ENCODE assay signal across 8 mouse cellular contexts in genomic region chr17:65906313-65906894, GRCm38 (mm10). TPM values are rescaled to one million over a fixed set of nuclear protein-coding genes. Genes with fewer than 3 reads are reported as not detected.
A peak's percentile ranks its signal among the peaks of the same experiment; 100 is the strongest.
DNase-seq lines count a peak whose midpoint lies in the region; ATAC-seq and TF ChIP-seq lines count a peak whose summit lies in the region.

No protein-coding gene starts in this region.

- H3K4me1 ChIP-seq in heart, embryonic 15.5 days (replicated peaks), result peaks cover 16% of the 10 kb centered on the region
- no peaks in the 10 kb centered on the region for H3K4me1 ChIP-seq in ES-Bruce4 (ENCODE audit: control insufficient read depth, insufficient read depth, low read length)
- H3K4me1 ChIP-seq in midbrain, embryonic 13.5 days (replicated peaks), result 0 out of 2 replicates have a peak, but pooled peaks cover 7% of the 10 kb centered on the region

- peak overlapping the region; percentile 37 for H3K4me2 ChIP-seq in heart, embryonic 15.5 days
- H3K4me2 ChIP-seq in midbrain, embryonic 13.5 days (replicated peaks), result no peak overlapping the region

- no peak for TF ChIP-seq POLR2A in ES-Bruce4 (IDR thresholded peaks at IDR 0.05; ENCODE audit: insufficient read depth, low read length)

- no peak for DNase-seq in heart, postnatal 14 days
- peak; percentile 28 for DNase-seq in induced T-regulatory cell, adult 2 months (ENCODE audit: low read depth)
- no peak for DNase-seq in ovary, postnatal 14 days (ENCODE audit: low spot score)
- DNase-seq in right cerebral cortex, postnatal 36 days (ENCODE audit: low spot score in 2 of 2), result no peak

- H3K9ac ChIP-seq in heart, embryonic 15.5 days, result no peak overlapping the region
- H3K9ac ChIP-seq in ES-Bruce4 (ENCODE audit: low read depth, poor library complexity, severe bottlenecking), result peak overlapping the region; percentile 18; the same call in 1 of the 2 replicates
- no peak overlapping the region for H3K9ac ChIP-seq in midbrain, embryonic 13.5 days (replicated peaks)

- ATAC-seq in heart, embryonic 15.5 days (replicated peaks; ENCODE audit: insufficient number of reproducible peaks, insufficient read depth, low FRiP score, low read depth), result 0 out of 2 replicates have a peak, but pooled peaks have one; percentile 2
- peak; percentile 48; the same call in 1 of the 2 replicates for ATAC-seq in megakaryocyte progenitor cell, adult 5-6 weeks (replicated peaks; ENCODE audit: poor library complexity)
- ATAC-seq in midbrain, embryonic 13.5 days, result no peak

- no peaks in the 10 kb centered on the region for H3K9me3 ChIP-seq in heart, embryonic 15.5 days (replicated peaks)
- H3K9me3 ChIP-seq in ES-Bruce4 (replicated peaks; ENCODE audit: control insufficient read depth, insufficient read depth, low read length, poor library complexity, severe bottlenecking), result peaks cover 5% of the 10 kb centered on the region; the same call in 1 of the 2 replicates
- no peaks in the 10 kb centered on the region for H3K9me3 ChIP-seq in midbrain, embryonic 13.5 days

- peak overlapping the region; percentile 67 for H3K27ac ChIP-seq in heart, embryonic 15.5 days
- H3K27ac ChIP-seq in ES-Bruce4 (ENCODE audit: insufficient read depth, low read length), result no peak overlapping the region
- H3K27ac ChIP-seq in midbrain, embryonic 13.5 days, result no peak overlapping the region

- no peaks in the 10 kb centered on the region for H3K27me3 ChIP-seq in heart, embryonic 15.5 days
- no peaks in the 10 kb centered on the region for H3K27me3 ChIP-seq in ES-Bruce4 (ENCODE audit: control insufficient read depth, insufficient read depth, low read length, poor library complexity, severe bottlenecking)
- no peaks in the 10 kb centered on the region for H3K27me3 ChIP-seq in midbrain, embryonic 13.5 days

- TF ChIP-seq EP300 in ES-Bruce4 (IDR thresholded peaks at IDR 0.05; ENCODE audit: insufficient read depth, low read depth, low read length), result no peak

- H3K36me3 ChIP-seq in heart, embryonic 15.5 days, result no peaks in the 10 kb centered on the region; the same call in 1 of the 2 replicates
- no peaks in the 10 kb centered on the region for H3K36me3 ChIP-seq in ES-Bruce4 (ENCODE audit: control insufficient read depth, insufficient read depth, low read length, poor library complexity, severe bottlenecking)
- no peaks in the 10 kb centered on the region for H3K36me3 ChIP-seq in midbrain, embryonic 13.5 days

- TF ChIP-seq CTCF in ES-Bruce4 (IDR thresholded peaks at IDR 0.05; ENCODE audit: low read depth, low read length), result no peak

- H3K4me3 ChIP-seq in heart, embryonic 15.5 days, result 0 out of 2 replicates have a peak overlapping the region, but pooled peaks have one; percentile 1
- no peak overlapping the region for H3K4me3 ChIP-seq in ES-Bruce4 (ENCODE audit: low read depth, low read length)
- H3K4me3 ChIP-seq in midbrain, embryonic 13.5 days (replicated peaks), result no peak overlapping the region

- intact Hi-C loops in heart, postnatal 14 days (cut with DNase I), result no loop called here

- WGBS in heart, embryonic 15.5 days, result 34% methylated on average over 11 of the region's 12 CpGs
- 55% methylated on average over 11 of the region's 12 CpGs for WGBS in midbrain, embryonic 13.5 days

RNA-seq across cellular contexts. Expression of gene Ralbp1, which starts 20.8 kb away (rescaled TPM):
- 51.1 and 60.7 TPM in 2 replicates for polyA plus RNA-seq in heart, embryonic 15.5 days (2015; fragmentation: Nextera tagmentation; extraction: Ambion mirVana)
- total RNA-seq in heart, postnatal 14 days (2021), result 10 to 100 TPM; 38.1 to 38.9 TPM
- 41.3 and 42.9 TPM in 2 replicates for polyA plus RNA-seq in ES-Bruce4 (2011; ENCODE audit: insufficient read depth, insufficient read length, low read depth, missing spikeins)
- total RNA-seq in megakaryocyte progenitor cell, adult 5-6 weeks (2015), result 33.8 and 35.2 TPM in 2 replicates
- 92.5 and 96.5 TPM in 2 replicates for total RNA-seq in megakaryocyte progenitor cell, adult 5-6 weeks (2017)
- 49.8 TPM in 2 replicates for polyA plus RNA-seq in midbrain, embryonic 13.5 days (2015; fragmentation: Nextera tagmentation; extraction: Ambion mirVana)

RNA-seq across cellular contexts. Expression of gene Twsg1, which starts 44.6 kb away (rescaled TPM):
- 92.9 and 110 TPM in 2 replicates for polyA plus RNA-seq in heart, embryonic 15.5 days (2015; fragmentation: Nextera tagmentation; extraction: Ambion mirVana)
- total RNA-seq in heart, postnatal 14 days (2021), result 10 to 100 TPM; 68.2 to 69.8 TPM
- polyA plus RNA-seq in ES-Bruce4 (2011; ENCODE audit: insufficient read depth, insufficient read length, low read depth, missing spikeins), result 65.9 and 75.3 TPM in 2 replicates
- 12.0 and 13.2 TPM in 2 replicates for total RNA-seq in megakaryocyte progenitor cell, adult 5-6 weeks (2015)
- total RNA-seq in megakaryocyte progenitor cell, adult 5-6 weeks (2017), result 10.1 and 11.3 TPM in 2 replicates
- 66.5 and 70.2 TPM in 2 replicates for polyA plus RNA-seq in midbrain, embryonic 13.5 days (2015; fragmentation: Nextera tagmentation; extraction: Ambion mirVana)
